Mouse (Mus musculus) brain, embryonic 14.5 days (tissue): ENCODE results near the gene Drc3.

Source experiments
- CTCF ChIP-seq: fragments of 200-500 bp; IDR thresholded peaks from 2 replicates; pipeline ENCODE4 v1.5.1; 2012; ENCODE audit warnings: inconsistent platforms, mild to moderate bottlenecking, moderate library complexity, borderline replicate concordance; ENCODE audit not compliant: insufficient read depth, insufficient read length; ENCODE audit errors: extremely low read depth
- POLR2A ChIP-seq: fragments of 200-500 bp; IDR thresholded peaks from 2 replicates; pipeline ENCODE4 v1.6.1; 2012; ENCODE audit warnings: mild to moderate bottlenecking, inconsistent platforms, borderline replicate concordance; ENCODE audit not compliant: poor library complexity, insufficient read depth, insufficient read length, severe bottlenecking; ENCODE audit errors: extremely low read depth

DNA sequence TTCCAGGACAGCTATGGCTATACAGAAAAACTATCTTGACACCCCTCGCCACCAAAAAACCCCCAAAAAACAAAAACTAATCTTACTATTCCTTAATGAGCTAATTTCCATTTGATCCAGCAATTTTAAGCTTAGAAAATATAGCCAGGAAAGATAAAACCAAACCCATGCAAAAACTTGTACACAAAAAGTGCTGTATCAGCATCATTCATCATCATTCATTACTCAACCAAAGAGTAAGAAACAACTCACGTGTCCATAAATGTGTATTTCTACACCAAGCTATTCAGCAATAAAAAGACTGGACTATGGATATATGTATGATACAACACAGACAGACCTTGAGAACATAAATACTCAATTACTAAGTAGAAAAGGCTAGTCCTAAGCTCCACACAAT lies 59.8 kb downstream of the Drc3 start:
- TF ChIP-seq POLR2A: no peak
- no peak for TF ChIP-seq CTCF
